Mouse (Mus musculus) right cerebral cortex, adult 18-20 months (tissue): Measurements from ENCODE around the gene Prkcz.
"Not testable (repeated sequence)": the region's sequence is repeated elsewhere in the genome, so short reads cannot be mapped to it uniquely, and the experiment has no call there.

ENCODE experiments used
- DNase-seq: peaks from one replicate; pipeline ENCODE4 v3.0.0; 2022; ENCODE audit warnings: mixed read lengths

The Prkcz gene

DNA sequence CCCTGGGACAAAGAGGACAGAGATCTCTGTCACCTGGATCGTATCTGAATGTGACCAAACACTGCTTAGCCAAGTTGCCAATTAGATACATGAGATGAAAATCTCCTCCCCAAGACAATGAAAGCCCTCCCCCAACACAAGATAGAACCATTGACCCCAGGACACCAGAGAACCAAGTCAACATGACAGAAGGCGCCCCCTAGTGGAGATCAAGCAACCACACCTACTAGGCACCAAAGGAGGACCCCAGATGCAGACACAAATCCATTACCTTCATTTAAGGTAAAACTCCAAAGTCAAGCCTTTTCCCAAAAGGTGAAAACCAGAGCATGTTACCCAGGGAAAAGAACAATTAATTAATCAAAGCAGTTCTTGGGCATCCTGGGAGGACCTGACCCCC lies 3.6 kb downstream of the Prkcz start:
- DNase-seq = no peak

GRCm38 (mm10) chr4:155356354-155356753 lies 4.8 kb downstream of the Prkcz start:
- DNase-seq = no peak

DNA sequence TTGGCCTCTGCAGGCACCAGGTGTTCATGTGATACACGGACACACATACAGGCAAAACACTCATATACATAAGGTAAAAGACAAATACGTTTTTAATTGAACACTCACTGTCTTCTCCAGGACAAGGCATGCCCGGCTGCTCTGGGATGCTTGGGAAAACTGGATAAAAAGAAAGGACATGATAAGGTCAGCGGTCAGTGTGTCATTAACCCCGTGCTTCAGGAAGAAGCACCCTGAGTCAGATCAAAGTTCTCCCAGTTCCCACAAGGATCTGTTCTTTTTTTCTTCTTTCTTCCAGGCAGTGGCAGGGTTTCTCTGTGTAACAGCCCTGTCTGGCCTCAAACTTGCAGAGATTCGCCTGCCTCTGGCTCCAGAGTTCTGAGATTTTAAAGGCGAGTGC lies 6.6 kb downstream of the Prkcz start:
- DNase-seq = no peak

GRCm38 (mm10) chr4:155354035-155354434 lies 7.1 kb downstream of the Prkcz start:
- DNase-seq = no peak

DNA sequence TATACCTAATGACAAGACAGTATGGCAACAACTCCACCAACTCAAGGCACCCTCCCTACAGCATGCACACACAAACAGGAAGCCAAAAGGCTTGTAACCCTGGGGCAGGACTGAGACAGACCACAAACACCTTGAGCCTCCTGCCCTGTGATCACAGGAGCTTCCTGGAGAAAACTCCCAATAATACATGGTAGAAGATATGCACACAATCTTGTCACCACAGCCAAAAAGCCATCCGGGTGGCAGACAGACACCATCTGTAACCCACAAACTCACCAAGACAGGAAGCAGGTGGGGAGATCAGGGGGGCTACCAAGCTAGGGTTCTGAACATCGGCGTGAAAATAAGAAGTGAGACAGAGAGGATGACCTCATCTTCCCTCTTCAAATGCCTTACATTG lies 8.6 kb downstream of the Prkcz start:
- no peak for DNase-seq

DNA sequence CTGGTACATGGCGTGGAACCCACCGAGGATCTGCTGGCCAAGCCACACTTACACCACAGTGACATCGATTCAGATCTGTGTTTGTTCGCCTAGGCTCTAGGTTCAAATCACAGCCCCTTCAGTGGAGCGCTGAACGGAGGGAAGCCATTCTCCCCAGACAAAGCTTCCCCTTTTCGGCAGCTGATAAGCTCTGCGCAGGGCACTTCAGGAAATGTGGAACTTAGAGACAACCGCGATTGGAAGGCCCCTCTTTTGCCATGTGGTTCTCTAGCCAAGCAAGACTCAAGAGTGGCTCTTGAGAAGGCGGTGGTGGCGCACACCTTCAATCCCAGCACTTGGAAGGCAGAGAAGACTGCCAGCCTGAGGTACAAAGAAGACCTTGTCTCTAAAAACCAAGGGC lies 14.8 kb downstream of the Prkcz start:
- DNase-seq = no peak

DNA sequence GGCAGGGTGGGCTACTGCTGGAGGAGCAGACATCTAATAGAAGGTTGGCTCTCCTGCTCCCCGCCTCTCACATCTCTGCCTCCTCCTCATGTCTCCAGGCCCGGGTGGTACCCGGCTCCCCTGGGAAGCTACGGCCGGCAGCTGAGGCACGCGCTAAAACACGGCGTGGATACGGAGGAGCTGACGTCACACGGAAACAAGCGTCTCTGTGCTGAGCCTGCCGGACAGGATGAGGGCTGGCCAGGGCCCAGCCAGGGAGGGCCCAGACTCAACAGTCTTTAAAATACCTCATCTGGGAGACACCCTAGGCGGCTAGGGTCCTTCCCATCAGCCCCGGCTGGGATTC lies 15.6 kb downstream of the Prkcz start:
- DNase-seq = peak; percentile 91

GRCm38 (mm10) chr4:155344716-155345607 lies 16.2 kb downstream of the Prkcz start:
- DNase-seq = peak; percentile 43

GRCm38 (mm10) chr4:155344299-155344600 lies 16.9 kb downstream of the Prkcz start:
- DNase-seq = no peak

DNA sequence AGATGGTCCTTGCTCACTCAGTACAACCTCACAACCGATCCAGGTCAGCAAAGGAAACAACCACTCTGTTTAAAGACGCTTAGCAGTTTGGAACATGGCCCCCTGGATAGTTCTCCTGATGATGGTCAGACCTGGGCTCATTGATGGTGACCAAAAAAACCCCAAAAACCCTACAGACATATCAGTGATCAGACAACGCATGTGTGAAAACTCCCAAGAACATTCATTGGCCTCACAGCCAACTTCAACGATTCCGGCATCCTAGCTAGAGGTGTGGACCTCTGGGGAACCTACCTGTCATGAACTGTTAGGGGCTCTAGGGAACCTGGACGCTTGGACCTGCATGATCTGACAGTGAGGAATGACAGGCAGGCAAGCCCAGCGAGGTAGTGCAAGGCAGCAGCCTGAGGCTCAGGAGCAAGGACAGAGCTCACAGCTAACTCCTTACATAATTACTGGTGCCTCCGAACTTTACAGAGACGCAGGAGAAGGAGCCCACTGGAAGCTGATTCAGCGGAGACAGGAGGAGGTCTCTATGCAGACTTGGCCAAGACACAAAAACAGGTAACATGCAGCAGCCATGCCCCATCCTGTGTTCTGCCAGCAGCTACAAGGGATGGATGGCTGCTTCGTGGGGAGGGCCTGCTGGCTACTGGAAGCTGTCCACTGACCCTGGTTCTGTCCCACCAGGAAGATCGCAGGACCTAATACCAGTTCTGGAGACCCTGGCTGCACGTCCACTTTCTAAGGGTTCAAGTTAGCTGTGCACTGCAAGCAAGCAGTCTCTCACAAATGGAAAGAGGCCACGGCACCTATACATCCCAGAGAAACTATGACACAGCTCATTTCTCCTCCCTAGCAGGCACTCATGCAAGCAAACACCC lies 17.5 kb downstream of the Prkcz start:
- peak; percentile 49 for DNase-seq

DNA sequence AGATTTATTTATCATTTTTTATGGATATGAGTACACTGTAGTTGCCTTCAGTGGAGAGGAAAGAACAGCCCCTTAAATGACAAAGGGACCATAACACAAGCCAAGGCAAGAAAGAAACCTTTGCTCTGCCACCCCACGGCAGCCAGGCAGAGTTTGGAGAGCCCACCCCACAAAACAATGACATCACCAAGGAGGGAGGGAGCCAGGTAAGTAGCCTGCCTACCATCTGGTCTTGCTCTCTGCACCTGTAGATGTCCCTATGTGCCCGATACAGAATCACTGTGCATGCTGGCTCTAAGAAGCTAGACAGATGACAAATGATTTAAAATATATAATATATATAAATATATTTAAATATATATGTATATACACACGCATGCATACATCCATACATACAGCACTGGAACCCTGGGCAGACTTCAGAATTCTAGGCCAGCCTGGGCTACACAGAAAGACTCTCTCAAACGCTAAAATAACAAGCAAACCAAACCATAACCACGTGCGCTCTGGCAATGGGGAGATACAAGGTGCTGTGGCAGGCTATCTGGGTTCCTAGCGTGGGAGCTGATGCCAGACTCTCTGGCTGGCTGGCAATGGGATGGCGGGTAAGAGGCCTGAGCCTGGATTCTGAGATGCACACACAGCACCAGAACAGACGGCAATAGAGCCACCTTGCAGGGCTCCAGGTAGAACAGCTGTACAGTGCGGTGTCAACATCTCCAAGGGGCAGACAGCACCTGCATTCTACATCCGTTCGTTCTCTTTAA lies 24.7 kb downstream of the Prkcz start:
- no peak for DNase-seq

- DNase-seq = peak; percentile 42
Observed at GRCm38 (mm10) chr4:155332253-155332652, 28.9 kb downstream of the Prkcz start.

DNA sequence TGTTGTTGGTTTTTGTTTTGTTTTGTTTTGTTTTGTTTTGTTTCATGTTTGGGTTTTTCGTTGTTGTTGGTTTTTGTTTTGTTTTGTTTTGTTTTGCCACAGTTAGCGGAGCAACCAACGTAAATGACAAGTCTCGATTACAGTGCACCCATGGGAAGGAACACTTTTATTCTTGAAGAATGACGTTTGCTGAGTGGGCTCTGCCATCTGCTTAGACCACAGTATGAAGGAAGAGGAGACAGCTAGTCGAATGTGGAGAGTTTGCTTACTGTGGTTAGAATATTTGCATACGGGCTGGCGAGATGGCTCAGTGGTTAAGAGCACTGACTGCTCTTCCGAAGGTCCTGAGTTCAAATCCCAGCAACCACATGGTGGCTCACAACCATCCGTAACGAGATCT lies 32.8 kb downstream of the Prkcz start:
- DNase-seq = not testable (repeated sequence)

- no peak for DNase-seq
Observed at GRCm38 (mm10) chr4:155325773-155326172, 35.4 kb downstream of the Prkcz start.

DNA sequence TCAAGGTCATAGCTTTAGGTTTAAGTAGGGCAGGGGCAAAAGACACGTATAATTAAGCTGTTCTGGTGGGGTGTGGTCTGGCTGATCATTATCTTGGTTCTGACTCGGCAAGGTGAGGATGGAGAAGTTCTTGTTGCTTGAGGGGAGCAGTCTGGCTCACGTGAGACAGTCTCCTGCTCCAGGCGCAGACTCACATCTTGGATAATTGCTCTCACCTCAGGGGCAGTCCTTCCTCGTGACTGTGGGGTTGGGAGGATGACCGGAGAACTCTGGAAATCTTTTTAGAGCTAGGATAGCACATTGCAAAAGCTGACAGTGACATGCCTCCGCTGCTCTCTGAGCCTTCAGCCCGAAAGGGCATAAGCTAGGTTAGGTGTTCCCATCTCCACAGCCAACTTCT lies 36.6 kb downstream of the Prkcz start:
- DNase-seq = no peak

- DNase-seq = no peak
Observed at GRCm38 (mm10) chr4:155323081-155323795, 37.9 kb downstream of the Prkcz start.

GRCm38 (mm10) chr4:155320281-155321244 lies 40.6 kb downstream of the Prkcz start:
- peak; percentile 50 for DNase-seq

GRCm38 (mm10) chr4:155318266-155318665 lies 42.9 kb downstream of the Prkcz start:
- DNase-seq = no peak

DNA sequence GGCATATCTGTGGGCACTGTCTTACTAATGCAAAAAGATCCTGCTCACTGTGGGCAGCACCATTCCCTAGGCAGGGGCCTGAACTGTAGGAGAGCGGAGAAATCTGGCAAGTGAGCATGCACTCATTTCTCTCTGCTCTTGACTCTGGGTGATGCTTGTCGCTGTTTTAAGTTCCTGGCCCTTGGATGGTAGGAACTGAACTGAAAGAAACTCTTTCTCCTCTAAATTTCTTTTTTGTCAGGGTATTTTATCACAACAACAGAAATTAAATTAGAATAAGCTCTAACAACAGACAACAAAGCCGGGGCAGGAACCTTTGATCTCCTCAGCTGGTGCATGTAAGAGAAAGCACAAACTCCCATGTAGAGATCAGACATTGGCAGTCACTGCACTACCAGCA lies 46.1 kb downstream of the Prkcz start:
- no peak for DNase-seq

GRCm38 (mm10) chr4:155308679-155309078 lies 52.5 kb downstream of the Prkcz start:
- DNase-seq = no peak

GRCm38 (mm10) chr4:155308068-155308467 lies 53.1 kb downstream of the Prkcz start:
- DNase-seq = peak; percentile 90
